Mouse (Mus musculus) R1 (cell line): ENCODE measurements around the gene Fbxw24.
"Not testable (repeated sequence)": the region's sequence is repeated elsewhere in the genome, so short reads cannot be mapped to it uniquely, and the experiment has no call there.

ENCODE experiments used
- DNase-seq: peaks from one replicate; pipeline ENCODE4 v3.0.0-alpha.2; 2018; ENCODE audit warnings: low read depth, low spot score

Fbxw24 gene

DNA sequence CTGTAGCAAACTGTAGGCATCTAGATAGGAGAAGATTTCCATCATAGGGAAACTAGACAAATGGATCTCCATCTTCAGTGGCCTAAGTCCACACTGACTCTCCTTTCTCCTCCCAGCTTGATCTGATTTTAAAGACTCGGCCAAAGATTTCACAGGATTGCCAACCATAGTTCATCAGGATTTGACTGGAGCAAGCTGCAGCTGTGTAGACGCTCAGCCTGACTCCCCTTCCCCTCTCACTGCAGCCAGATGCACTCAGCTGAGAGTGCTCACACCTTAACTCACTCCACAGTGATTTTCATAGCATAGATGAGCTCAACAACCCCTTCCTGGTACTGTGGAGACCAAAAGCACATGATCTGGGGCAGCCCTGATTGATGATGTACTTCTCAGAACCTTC is at the start of gene Fbxw24:
Fbxw24 (minus strand) TSS at position 101 of the 400 bp plus-strand sequence.
- not testable (repeated sequence) for DNase-seq

DNA sequence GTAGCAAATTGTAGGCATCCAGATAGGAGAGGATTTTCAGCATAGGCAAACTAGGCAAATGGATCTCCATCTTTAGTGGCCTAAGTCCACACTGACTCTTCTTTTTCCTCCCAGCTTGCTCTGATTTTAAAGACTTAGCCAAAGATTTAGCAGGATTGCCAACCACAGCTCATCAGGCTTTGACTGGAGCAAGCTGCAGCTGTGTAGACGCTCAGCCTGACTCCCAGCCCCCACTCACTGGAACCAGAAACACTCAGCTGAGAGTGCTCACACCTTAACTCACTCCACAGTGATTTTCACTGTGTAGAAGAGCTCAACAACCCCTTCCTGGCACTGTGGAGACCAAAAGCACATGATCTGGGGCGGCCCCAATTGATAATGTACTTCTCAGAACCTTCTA is 38.7 kb upstream of the Fbxw24 start, which contains the start of gene Fbxw25:
Fbxw25 (minus strand) TSS at position 101 of the 400 bp plus-strand sequence.
- DNase-seq = not testable (repeated sequence)

DNA sequence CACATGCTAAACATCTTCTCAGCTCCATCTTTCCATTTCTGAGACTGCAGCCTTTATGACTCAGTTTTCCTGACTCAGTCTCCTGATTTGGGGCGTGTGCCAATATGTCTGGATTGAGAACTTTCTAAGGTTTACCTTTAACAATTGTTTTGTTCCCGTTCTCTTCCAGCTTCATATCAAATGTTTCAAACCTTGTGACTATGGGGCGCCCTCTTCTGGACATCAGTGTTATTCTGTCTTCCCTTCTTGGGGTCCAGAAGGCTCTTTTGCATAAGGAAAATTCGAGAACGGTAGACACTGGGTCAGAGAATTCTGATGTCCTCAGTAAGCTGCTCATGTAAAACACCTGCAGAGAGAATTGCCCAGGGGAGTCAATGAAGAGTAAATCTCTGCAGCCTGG is 19.0 kb downstream of the Fbxw24 start:
- peak; percentile 73 for DNase-seq

DNA sequence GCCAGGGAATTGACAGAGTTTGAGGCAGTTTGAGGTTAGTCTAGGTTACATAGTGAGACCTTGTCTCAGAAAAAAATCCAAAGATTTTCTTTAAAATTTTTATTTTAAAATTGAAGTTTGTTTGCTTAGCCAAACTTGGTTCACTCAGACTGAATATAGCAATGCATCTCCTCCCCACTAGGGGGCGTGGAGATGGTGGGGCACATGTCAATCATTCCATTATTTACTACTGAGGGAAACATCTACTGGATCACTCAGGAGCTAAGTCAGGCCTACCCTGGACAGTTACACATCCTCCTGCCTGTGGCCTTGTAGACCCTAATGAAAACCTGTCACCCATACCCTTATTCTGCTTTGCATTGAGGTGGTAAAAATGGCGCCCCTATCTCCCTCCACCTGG is 23.7 kb downstream of the Fbxw24 start:
- DNase-seq = peak; percentile 43

DNA sequence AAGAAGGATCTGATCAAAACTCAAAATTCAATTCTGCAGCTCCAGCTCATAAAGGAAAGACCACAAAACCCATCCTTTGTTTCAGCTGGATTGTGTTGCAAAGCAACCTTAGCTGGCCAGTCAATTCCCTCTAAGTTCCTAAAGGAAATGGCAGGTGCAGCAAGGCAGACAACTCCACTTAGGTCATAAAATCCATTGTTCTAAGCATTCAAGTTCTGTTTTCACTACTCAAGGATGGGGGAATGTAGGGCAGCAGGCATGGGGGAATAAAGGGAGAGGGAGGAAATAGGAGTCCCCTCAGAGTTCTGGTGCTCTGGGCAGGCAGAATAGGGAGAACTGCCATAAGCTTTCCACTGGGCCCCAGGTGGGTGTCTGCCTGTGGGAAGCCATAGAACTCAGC is 28.6 kb downstream of the Fbxw24 start:
- DNase-seq = peak; percentile 82

DNA sequence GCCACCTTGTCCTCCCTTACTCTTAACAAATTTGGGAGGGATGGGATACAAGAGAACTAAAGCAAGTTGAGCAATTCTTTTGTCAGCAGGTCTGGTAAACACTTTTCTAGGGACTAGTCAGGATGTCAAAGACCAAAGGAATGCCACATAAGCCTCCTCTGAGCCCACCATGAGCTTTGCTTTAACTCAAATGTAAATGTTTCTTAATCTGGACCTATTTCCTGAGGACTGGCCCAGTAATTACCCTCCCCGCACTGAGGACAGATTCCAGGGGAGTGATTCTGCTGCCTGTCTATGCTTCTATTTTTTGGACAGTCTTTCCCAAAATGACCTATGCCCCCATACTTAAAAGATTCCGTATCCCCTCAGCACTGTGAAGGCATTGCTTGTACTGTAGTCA is 31.0 kb downstream of the Fbxw24 start:
- DNase-seq = peak; percentile 92

DNA sequence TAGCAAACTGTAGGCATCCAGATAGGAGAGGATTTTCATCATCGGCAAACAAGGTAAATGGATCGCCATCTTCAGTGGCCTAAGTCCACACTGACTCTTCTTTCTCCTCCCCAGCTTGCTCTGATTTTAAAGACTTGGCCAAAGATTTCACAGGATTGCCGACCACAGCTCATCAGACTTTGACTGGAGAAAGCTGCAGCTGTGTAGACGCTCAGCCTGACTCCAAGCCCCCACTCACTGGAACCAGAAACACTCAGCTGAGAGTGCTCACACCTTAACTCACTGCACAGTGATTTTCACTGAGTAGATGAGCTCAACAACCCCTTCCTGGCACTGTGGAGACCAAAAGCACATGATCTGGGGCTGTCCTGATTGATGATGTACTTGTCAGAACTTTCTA is 57.7 kb downstream of the Fbxw24 start, which contains the start of gene Fbxw15:
Fbxw15 (minus strand) TSS at position 101 of the 400 bp plus-strand sequence.
- not testable (repeated sequence) for DNase-seq

DNA sequence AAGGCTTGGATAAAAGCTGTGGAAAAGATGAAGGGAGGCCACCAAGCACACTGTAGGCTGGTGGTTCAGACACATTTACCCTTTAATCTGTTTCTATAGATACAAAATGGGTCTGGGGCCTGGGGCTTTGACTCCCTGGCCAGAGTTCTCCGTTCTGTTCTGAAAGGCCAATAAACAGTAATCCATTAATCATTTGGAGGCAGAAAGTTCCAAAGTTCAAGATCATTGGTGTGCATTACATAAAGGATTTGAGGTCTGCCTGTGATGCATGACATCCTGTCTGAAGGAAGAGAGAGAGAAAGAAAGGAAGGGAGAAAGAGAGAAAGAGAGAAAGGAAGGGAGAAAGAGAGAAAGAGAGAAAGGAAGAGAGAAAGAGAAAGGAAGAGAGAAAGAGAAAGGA is 60.3 kb downstream of the Fbxw24 start:
- DNase-seq = no peak

DNA sequence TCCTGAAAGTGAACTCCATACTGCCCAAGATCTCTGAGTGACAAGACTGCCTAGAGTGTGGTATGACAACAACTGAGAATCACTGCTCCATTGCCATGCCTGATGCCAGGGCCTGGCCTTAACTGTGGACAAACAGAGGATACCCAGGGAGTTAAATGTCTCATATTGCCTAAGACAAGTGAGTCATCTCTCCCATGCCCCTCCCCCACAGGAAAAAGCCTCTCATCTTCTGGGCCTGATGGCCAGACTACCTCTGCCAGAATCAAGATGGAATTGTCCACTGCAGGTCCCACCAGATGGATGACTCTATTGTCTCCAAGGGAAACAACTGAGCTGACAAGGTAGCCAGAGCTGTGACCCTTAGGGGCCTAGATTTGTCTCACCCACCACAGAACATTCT is 63.8 kb downstream of the Fbxw24 start:
- DNase-seq = not testable (repeated sequence)

DNA sequence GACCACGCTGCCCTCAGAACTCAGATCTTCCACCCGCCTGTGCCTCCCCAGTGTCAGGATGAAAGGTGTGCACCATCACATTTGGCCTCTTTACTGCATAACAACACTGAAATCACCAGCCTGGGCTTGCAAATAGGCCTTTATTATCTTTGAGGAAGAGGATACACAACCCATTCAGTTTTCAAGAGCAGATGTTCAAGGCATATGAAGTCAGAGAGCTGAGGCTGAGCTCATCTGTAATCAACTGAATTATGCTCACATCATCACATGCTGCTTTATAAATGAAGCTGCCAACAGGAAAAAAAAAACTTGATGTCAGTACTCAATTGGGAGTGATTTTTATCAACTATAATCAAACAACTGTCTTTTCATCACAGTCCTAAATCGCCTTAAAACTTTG is 73.4 kb downstream of the Fbxw24 start:
- no peak for DNase-seq
